Mouse (Mus musculus) thymus, adult 2 months (tissue): ENCODE data around the gene Omp. TPM values are rescaled to one million over a fixed set of nuclear protein-coding genes. Genes with fewer than 3 reads are reported as not detected.

Experiments
- DNase-seq: peaks from one replicate; pipeline ENCODE4 v3.0.0; 2021
- H3K27ac ChIP-seq: fragments of 200-500 bp; 2 replicates; pipeline ENCODE4 v1.5.1; 2012; ENCODE audit warnings: low read length, control low read depth; ENCODE audit not compliant: control insufficient read depth, insufficient read depth
- H3K27me3 ChIP-seq: fragments of 200-500 bp; 2 replicates; pipeline ENCODE4 v1.6.1; 2012; ENCODE audit warnings: mild to moderate bottlenecking, low read length, moderate library complexity, mixed read lengths; ENCODE audit not compliant: control insufficient read depth, insufficient read depth
- H3K36me3 ChIP-seq: fragments of 200-500 bp; 2 replicates; pipeline ENCODE4 v1.6.1; 2012; ENCODE audit warnings: mild to moderate bottlenecking, low read length, moderate library complexity; ENCODE audit not compliant: control insufficient read depth, insufficient read depth
- H3K4me1 ChIP-seq: fragments of 200-500 bp; replicated peaks from 2 replicates; pipeline ENCODE4 v1.6.1; 2012; ENCODE audit warnings: low read length; ENCODE audit not compliant: control insufficient read depth, insufficient read depth
- H3K4me3 ChIP-seq: fragments of 200-500 bp; 2 replicates; pipeline ENCODE4 v1.5.1; 2012; ENCODE audit warnings: mild to moderate bottlenecking, low read length, control low read depth, moderate library complexity; ENCODE audit not compliant: control insufficient read depth, insufficient read depth
- CTCF ChIP-seq: fragments of 200-500 bp; IDR thresholded peaks from 2 replicates; pipeline ENCODE4 v1.5.1; 2012; ENCODE audit warnings: mild to moderate bottlenecking, control low read depth, low read length, moderate library complexity, borderline replicate concordance; ENCODE audit not compliant: control insufficient read depth, poor library complexity, insufficient read depth; ENCODE audit errors: extremely low read depth
- POLR2A ChIP-seq: fragments of 200-500 bp; IDR thresholded peaks from 2 replicates; pipeline ENCODE4 v1.6.1; 2012; ENCODE audit warnings: mild to moderate bottlenecking, low read length, control low read depth, moderate library complexity; ENCODE audit not compliant: control insufficient read depth, poor library complexity, insufficient read depth; ENCODE audit errors: extremely low read depth
- WGBS: fragments of 180-500 bp; shearing (Covaris S2); methylation state at CpG from one replicate; pipeline ENCODE4 v1.1.7; 2018; 5-methylcytosine and 5-hydroxymethylcytosine counted together
- polyA plus RNA-seq: library from polyadenylated mRNA; depleted of rRNA; stranded (reverse); fragments of >200 nt; gene quantifications from 2 replicates; pipeline ENCODE4 v1.2.3, GENCODE M21; 2012

Gene Omp
- polyA plus RNA-seq, 1 experiment, result 1.8 TPM

GRCm38 (mm10) chr7:98160041-98160740 is 14.9 kb upstream of the Omp start:
- Histone ChIP-seq H3K4me3 (no peak overlapping the region), H3K27me3 (no peaks in the 10 kb centered on the region), H3K36me3 (no peaks in the 10 kb centered on the region), H3K4me1 (peaks cover 14% of the 10 kb centered on the region), H3K27ac (no peak overlapping the region)
- no peak for DNase-seq
- 65% methylated on average over 8 of the region's 8 CpGs for WGBS
- no peak for TF ChIP-seq CTCF
- TF ChIP-seq POLR2A, result no peak

GRCm38 (mm10) chr7:98158481-98158880 is 13.2 kb upstream of the Omp start:
- no peak for DNase-seq
- Histone ChIP-seq H3K27me3 (no peaks in the 10 kb centered on the region), H3K27ac (no peak overlapping the region), H3K4me3 (no peak overlapping the region), H3K4me1 (no peaks in the 10 kb centered on the region; the same call in 1 of the 2 replicates), H3K36me3 (no peaks in the 10 kb centered on the region)
- TF ChIP-seq POLR2A (no peak), CTCF (no peak)
- 80% methylated on average over 8 of the region's 8 CpGs for WGBS

DNA sequence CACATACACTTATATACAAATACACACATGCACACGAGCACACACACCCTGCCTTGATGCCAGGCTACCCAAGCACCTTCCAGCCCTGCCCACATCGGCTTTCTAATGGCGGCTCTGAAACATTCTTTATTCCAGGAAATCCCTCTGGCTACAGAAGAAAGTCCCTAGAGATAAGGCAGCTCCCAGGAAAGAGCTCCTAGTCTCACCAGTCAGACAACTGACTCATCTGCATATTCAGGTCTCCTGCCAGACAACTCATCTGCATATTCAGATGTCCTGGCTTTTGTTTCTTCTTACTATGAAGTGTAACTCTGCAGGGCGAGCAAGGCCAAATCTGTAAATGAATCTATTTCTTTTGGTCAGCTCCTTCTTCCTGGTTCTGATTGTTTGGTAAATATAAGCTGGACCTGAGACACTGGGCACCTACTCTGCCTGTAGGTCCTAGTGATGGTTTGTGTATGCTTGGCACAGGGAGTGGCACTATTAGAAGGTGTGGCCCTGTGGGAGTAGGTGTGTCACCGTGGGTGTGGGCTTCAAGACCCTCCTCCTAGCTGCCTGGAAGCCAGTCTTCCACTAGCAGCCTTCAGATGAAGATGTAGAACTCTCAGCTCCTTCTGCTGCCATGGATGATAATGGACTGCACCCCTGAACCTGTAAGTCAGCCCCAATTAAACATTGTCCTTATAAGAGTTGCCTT is 12.5 kb upstream of the Omp start:
- no peak overlapping the region for H3K4me3 ChIP-seq
- no peak overlapping the region for H3K27ac ChIP-seq

GRCm38 (mm10) chr7:98156280-98156665 is 11.0 kb upstream of the Omp start:
- no peaks in the 10 kb centered on the region for H3K36me3 ChIP-seq
- H3K4me1 ChIP-seq, result no peaks in the 10 kb centered on the region
- no peak for TF ChIP-seq CTCF
- no peak for TF ChIP-seq POLR2A
- no peak overlapping the region for H3K4me3 ChIP-seq
- DNase-seq, result no peak
- 62% methylated on average over 3 of the region's 3 CpGs for WGBS
- H3K27ac ChIP-seq, result no peak overlapping the region
- no peaks in the 10 kb centered on the region for H3K27me3 ChIP-seq

More for the DNA sequence above, 12.5 kb upstream of the Omp start:
- H3K4me1 ChIP-seq, result no peaks in the 10 kb centered on the region
- no peaks in the 10 kb centered on the region for H3K27me3 ChIP-seq
- TF ChIP-seq POLR2A, result no peak
- no peak for TF ChIP-seq CTCF
- H3K36me3 ChIP-seq, result no peaks in the 10 kb centered on the region
- WGBS, result 82% methylated on average over 5 of the region's 5 CpGs
- no peak for DNase-seq

DNA sequence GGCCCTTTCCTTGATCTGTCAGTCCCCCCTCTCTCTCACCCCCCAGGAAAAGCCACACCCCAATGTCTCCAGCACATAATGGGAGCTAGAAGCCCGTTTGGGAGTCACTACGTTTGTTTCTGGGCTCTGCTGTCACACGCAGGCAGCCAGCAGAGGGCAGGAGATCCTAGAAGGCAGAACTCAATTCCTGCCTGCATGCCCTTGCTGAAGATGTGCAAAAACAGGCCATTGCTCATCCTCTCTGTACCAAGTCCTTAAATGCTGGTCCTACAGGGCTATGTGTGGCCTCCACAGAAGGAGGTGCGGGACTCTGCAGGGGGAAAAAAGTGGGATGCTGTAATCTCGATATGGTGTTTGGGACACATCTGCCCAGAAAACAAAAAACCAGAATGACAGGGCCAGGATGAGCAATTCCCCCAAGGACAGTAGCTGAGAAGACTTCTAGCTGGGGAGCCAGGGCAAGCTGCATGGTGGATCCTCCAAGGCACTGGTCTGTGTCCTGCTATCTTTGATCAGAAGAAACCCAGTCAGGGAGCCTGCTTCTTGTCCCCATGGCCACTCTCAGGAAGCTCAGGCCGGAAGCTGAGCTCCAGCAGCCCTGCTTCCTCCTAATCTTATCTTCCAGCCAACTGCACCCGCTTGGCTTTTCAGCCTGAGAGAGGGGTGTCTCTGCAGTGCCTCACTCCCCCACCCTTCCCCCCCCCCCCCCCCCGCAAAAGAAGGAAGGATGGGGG is 10.4 kb upstream of the Omp start:
- H3K27me3 ChIP-seq, result no peaks in the 10 kb centered on the region
- TF ChIP-seq CTCF (peak; percentile 71; the same call in 1 of the 2 replicates), POLR2A (no peak)
- no peak overlapping the region for H3K4me3 ChIP-seq
- no peaks in the 10 kb centered on the region for H3K4me1 ChIP-seq
- H3K36me3 ChIP-seq, result no peaks in the 10 kb centered on the region
- 25% methylated on average over 8 of the region's 8 CpGs for WGBS
- H3K27ac ChIP-seq, result no peak overlapping the region
- DNase-seq, result peak; percentile 79

- no peaks in the 10 kb centered on the region for H3K27me3 ChIP-seq
- no peak overlapping the region for H3K4me3 ChIP-seq
- TF ChIP-seq POLR2A, result no peak
- no peak for TF ChIP-seq CTCF
- no peak for DNase-seq
- H3K36me3 ChIP-seq, result no peaks in the 10 kb centered on the region
- WGBS, result 94% methylated on average over 5 of the region's 5 CpGs
- H3K4me1 ChIP-seq, result no peaks in the 10 kb centered on the region
- H3K27ac ChIP-seq, result no peak overlapping the region
Measured at GRCm38 (mm10) chr7:98153892-98154291, 8.6 kb upstream of the Omp start.
